Mouse (Mus musculus): Measurements from ENCODE around the gene Zik1.

Gene Zik1

GRCm38 (mm10) chr7:10494786-10495521 is at the start of gene Zik1:
Gene Zik1 (minus strand): TSS chr7:10495394.
- DNase-seq: peak; percentile 73

DNA sequence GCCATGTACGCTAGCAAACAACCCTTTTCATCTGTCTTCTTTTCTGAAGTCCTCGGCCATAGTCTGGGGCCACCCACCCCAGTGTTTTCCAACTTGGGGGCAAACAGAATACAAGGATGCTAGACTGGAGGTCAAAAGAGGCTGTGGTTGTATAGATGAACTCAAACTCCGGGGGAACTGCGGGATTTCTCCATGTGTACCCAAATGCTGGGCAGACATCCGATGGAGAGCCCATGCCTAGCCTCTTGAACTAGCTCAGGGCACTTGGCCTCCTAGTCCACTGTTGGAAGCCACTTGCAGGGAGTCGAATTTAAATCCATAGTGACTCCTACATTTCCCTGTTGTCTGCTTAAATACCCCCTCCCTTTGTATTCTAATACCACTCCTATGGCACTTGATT is 384 bp upstream of the Zik1 start:
- DNase-seq: no peak

DNA sequence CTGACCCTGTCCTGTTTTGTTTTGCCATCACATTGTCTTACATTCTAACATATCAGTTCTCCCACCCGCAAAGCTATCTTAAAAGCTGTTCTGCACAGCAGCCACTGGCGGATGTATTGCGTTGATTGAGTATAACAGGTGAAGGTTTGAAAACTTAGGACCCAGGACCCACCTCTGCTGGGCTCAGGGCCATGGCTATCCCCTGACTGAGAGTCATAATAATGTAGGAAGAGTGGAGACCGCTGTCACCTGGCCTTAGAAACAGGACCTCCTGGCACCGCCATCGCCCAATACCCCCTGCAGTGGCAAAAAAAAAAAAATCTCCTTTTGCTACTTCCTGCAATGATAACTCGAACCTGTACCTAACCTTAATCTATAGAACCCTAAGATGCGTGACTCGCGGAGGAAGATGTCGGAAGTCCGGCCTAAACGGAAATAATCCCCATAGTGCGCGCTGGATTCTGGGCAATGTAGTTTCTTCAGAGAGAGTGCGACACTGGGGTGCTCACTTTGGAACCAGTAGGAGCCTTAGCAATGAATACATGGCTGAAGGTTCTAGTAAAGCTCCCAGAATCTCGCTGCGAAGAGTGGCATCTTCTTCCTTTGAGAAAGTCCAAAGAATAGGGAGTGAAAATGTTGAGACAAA is 14.5 kb downstream of the Zik1 start:
- no peak for DNase-seq

GRCm38 (mm10) chr7:10479813-10480212 is 15.4 kb downstream of the Zik1 start:
- DNase-seq: no peak

DNA sequence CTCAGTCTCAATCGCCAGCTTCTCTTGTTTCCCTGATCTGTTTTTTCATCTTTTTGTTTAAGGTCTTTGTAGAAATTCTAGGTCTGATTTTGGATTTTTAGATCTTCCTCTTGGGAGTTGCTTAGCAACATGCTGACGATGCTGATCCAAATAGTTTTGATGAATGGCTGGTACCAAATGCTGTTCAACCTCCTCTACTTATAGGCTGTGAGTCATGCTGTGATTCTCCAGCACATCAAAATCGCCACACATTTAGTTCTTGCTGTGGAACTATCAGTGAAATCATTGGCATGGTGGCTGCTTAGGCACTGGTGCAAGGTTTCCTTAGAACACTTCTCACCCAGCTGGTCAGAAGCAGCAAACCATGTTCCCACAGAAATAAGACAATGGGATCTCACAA is 37.0 kb downstream of the Zik1 start:
- no peak for DNase-seq

GRCm38 (mm10) chr7:10443031-10443430 is 52.2 kb downstream of the Zik1 start, which contains the start of gene Vmn1r67:
Gene Vmn1r67 (plus strand): TSS chr7:10443331.
- DNase-seq: no peak

Data from lung, postnatal 10 days (tissue).